Comparison of ENCODE assay signal across 18 mouse cellular contexts in genomic region chr5:136459901-136460300, GRCm38 (mm10).
DNase-seq lines count a peak whose midpoint lies in the region; ATAC-seq and TF ChIP-seq lines count a peak whose summit lies in the region.
"Had no signal": no experiment of that assay in that cellular context is flagged by ENCODE, and none has a peak within 500 bp of the region (broad histone marks: within the 10 kb centered on the region; RNA-seq: fewer than 3 reads in every experiment).

No protein-coding gene starts in this region.

- H3K27ac ChIP-seq in stomach, postnatal 0 days (replicated peaks) = no peak overlapping the region
- H3K27ac ChIP-seq: kidney, postnatal 0 days; limb, embryonic 15.5 days; midbrain, embryonic 10.5 days had no signal

- TF ChIP-seq EP300 in stomach, postnatal 0 days (optimal IDR thresholded peaks at IDR 0.05) = no peak

- no peak for TF ChIP-seq CTCF in stomach, postnatal 0 days (IDR thresholded peaks at IDR 0.05; ENCODE audit: low read depth)

- peak; percentile 55 for ATAC-seq in granulocyte monocyte progenitor cell, adult 5-6 weeks (replicated peaks; ENCODE audit: poor library complexity, severe bottlenecking)
- ATAC-seq in stomach, postnatal 0 days (ENCODE audit: low FRiP score, low TSS enrichment) = no peak
- ATAC-seq: intestine, embryonic 16.5 days had no signal

- no peak overlapping the region for H3K4me3 ChIP-seq in stomach, postnatal 0 days (ENCODE audit: low read depth, low read length)
- H3K4me3 ChIP-seq: heart, embryonic 12.5 days; limb, embryonic 15.5 days; midbrain, embryonic 10.5 days had no signal

- no peaks in the 10 kb centered on the region for H3K9me3 ChIP-seq in stomach, postnatal 0 days (ENCODE audit: control insufficient read depth, low read length)
- H3K9me3 ChIP-seq: heart, embryonic 12.5 days; limb, embryonic 15.5 days; midbrain, embryonic 10.5 days had no signal

- peaks cover 14% of the 10 kb centered on the region for H3K4me1 ChIP-seq in stomach, postnatal 0 days (replicated peaks; ENCODE audit: control insufficient read depth, insufficient read depth)

- no peak overlapping the region for H3K9ac ChIP-seq in stomach, postnatal 0 days (ENCODE audit: low read length)
- H3K9ac ChIP-seq: heart, embryonic 12.5 days; limb, embryonic 15.5 days; lung, embryonic 14.5 days had no signal

- H3K27me3 ChIP-seq in stomach, postnatal 0 days (ENCODE audit: control insufficient read depth, insufficient read depth, low read length) = no peaks in the 10 kb centered on the region
- H3K27me3 ChIP-seq: heart, embryonic 12.5 days had no signal

- no peak overlapping the region for H3K4me2 ChIP-seq in stomach, postnatal 0 days (replicated peaks; ENCODE audit: low read depth)
- H3K4me2 ChIP-seq: heart, embryonic 12.5 days; limb, embryonic 15.5 days; lung, embryonic 14.5 days had no signal

- DNase-seq in spleen, adult 12 weeks (ENCODE audit: low spot score) = peak; percentile 18
- DNase-seq in spleen, postnatal 10 days (ENCODE audit: low spot score in 2 of 2) = no peak
- peak; percentile 54 for DNase-seq in naive thymus-derived CD4-positive, alpha-beta T cell, adult 2 months (ENCODE audit: low read depth)
- DNase-seq in thymus, postnatal 36 days = peak; percentile 55 to 78
- no peak for DNase-seq in layer of hippocampus, postnatal 10 days (ENCODE audit: low spot score in 2 of 2)
- no peak for DNase-seq in stomach, postnatal 0 days (ENCODE audit: low spot score)
- DNase-seq in urinary bladder, postnatal 25 days (ENCODE audit: low spot score) = no peak
- DNase-seq: cerebellum, postnatal 14 days; gastrocnemius, postnatal 10 days; heart, postnatal 4 days; lung, embryonic 14.5 days; right cerebral cortex, postnatal 25 days had no signal

- WGBS in stomach, postnatal 0 days = 89% methylated on average over 6 of the region's 6 CpGs

- no peaks in the 10 kb centered on the region for H3K36me3 ChIP-seq in stomach, postnatal 0 days (ENCODE audit: control insufficient read depth, insufficient read depth, low read length)
- H3K36me3 ChIP-seq: heart, embryonic 12.5 days; limb, embryonic 15.5 days had no signal

Comparison
In these comparisons a context has a peak if more than half of its experiments do, and no peak if none do; other contexts are left out.
1. DNase-seq: peak in spleen, adult 12 weeks (single experiment), naive thymus-derived CD4-positive, alpha-beta T cell, adult 2 months (single experiment) and thymus, postnatal 36 days (2 of 2); none in spleen, postnatal 10 days (0 of 2), layer of hippocampus, postnatal 10 days (0 of 2), stomach, postnatal 0 days (single experiment) and urinary bladder, postnatal 25 days (single experiment).